Mouse (Mus musculus) heart, postnatal 10 days (tissue): ENCODE results near the gene Aldh1a3. TPM values are rescaled to one million over a fixed set of nuclear protein-coding genes. Genes with fewer than 3 reads are reported as not detected.

ENCODE experiments used
- DNase-seq, 2 experiments: peaks; one replicate each; pipeline ENCODE4 v3.0.0; 2021
- intact Hi-C: fragments of 180-260 bp; cut with DNase I; formaldehyde crosslinking; loops from one replicate; pipeline ENCODE4 v1.15.1; 2025
- total RNA-seq, 2 experiments: library from RNA; stranded (reverse); gene quantifications; 2 replicates each; pipeline ENCODE4 v1.2.3; 2021

Gene Aldh1a3
- total RNA-seq, 2 experiments from 2014 or later: 2.1 to 3.1 TPM

DNA sequence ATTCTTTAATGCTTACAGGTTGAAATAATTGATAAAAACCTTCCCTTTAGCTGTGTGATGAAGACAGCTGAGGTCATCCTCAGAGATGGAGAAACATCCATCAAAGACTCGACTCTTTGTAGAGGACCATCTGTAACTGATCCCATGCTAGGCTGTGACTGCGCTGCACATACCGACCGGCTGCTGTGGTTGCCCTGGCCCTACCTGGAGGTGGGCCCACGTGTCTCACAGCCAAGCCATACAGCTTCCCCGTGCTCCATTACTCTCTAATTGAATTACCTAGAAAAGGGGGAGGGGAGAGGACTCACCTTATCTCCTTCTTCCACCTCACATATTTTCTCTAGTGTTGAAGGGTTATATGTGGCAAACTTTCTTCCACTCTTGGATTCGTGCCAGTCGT is 5.4 kb downstream of the Aldh1a3 start:
- intact Hi-C loops: no loop called here
- DNase-seq: no peak

- no peak for DNase-seq
- intact Hi-C loops: no loop called here
Measured at GRCm38 (mm10) chr7:66418981-66419380, 8.3 kb downstream of the Aldh1a3 start.

DNA sequence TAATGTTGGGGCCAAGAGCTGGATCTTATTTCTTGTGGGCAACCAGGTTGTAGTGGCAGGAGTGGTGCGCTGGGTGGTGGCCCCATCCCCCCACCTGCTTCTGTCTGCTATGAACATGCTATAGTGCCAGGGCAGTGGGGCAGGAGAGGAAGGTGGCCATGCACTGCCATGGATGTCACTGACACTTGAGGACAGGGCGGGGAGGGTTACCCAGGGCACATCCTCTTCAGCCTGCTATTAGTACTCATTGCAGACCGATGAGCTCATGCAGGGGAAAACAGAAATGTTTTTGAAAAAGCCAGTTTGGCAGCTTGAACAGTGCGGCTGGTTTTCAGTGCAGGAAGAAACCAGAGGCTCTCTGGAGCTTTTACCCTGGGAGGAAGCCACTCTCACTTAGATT is 10.5 kb downstream of the Aldh1a3 start:
- intact Hi-C loops: no loop called here
- DNase-seq: no peak

DNA sequence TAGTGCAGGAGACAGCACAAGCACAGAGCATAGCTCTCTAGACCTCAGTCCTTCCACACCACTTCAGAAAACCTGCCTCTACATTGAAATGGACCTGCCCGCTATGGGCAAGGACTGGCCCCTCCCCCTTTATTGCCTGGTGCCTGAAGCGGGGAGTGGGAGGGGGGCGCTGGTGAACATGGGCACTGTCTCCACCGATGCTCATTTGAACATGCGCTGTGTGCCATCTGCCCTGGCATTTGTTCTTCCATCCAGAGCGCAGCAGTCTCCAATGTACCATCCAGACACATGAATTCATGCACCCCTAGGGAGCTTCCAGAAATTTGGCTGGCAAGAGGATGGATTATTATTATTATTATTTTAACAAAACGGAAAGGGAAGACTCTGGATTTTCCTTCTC is 14.2 kb downstream of the Aldh1a3 start:
- intact Hi-C loops: no loop called here
- no peak for DNase-seq

DNA sequence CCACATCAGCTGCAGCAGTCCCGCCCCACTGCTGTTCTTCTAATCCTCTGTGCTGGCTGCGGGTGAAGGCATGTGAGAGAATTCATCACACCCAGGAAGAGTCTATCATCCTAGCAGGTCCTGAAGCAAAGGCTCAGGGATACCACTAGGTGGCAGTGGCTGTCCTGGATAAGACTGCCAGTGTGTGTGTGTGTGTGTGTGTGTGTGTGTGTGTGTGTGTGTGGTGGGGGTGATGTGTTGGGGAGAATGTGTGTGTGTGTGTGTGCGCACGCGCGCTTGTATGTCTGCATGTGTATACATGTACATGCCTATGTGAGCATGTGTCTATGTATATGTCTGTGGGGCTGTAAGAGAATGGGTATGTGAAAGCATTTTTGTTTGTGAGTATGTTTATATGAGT is 17.9 kb downstream of the Aldh1a3 start:
- DNase-seq: peak; percentile 40 to 69
- intact Hi-C loops: loop anchor here (1.0 kb wide), 1 partner anchor 252 kb away; no protein-coding TSS in a partner anchor

GRCm38 (mm10) chr7:66406971-66407370 is 20.3 kb downstream of the Aldh1a3 start:
- DNase-seq: no peak
- intact Hi-C loops: no loop called here

DNA sequence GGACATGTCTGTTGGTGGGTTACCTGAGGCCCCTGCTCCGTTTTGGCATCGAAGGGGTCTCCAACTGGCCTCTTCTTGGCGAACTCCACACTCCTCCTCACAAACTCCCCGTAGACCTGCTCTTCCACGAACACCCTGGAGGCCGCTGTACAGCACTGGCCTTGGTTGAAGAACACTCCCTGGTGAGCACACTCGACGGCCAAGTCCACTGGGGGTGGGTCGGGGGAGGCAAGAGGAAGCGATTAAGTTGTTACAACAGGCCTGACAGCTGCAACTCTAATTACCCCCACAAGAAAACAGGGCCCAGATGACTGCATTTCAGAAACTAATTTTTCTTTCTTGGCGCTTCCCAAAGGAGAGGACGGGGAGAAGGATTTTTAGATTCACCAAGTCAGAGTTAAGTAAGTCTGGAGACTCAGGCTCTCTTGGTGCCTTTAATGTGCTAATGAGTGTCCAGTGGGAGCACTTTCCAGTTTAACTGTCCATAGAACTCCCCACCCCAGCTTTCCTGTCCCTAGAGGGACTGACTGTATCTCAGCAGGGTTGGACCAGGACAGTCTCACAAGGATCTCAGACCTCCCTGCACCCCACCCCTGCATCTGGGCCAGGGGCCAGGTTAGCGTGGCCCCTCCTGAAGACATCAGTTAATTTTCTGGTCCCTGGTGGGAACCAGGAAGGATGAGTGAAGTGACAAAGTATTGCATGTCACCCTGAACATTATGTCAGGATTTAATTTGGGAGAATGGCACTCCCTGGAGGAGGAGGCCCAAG is 21.2 kb downstream of the Aldh1a3 start:
- intact Hi-C loops: no loop called here
- DNase-seq: peak; percentile 43 to 58

GRCm38 (mm10) chr7:66405541-66405940 is 21.8 kb downstream of the Aldh1a3 start:
- intact Hi-C loops: no loop called here
- no peak for DNase-seq

GRCm38 (mm10) chr7:66404802-66405201 is 22.5 kb downstream of the Aldh1a3 start:
- no peak for DNase-seq
- intact Hi-C loops: no loop called here

- intact Hi-C loops: no loop called here
- no peak for DNase-seq
Measured at GRCm38 (mm10) chr7:66404141-66404540, 23.2 kb downstream of the Aldh1a3 start.

DNA sequence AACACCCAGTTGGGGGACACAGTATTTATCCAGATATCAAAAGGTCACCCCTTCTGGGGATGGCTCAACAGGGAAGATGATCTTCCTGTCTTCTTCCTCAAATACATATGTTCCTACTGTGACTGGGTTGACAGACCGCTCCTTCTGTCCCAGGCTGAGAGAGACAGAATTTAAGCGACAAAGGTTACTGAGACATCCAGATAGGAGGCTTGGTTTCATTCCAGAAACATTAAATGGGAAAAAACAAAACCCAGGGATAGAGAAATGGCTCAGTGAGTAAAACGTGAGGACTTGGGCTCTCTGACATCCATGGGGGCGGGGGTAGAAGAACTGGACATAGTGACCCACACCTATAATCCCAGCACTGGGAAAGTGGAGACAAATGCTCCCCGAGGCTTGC is 24.4 kb downstream of the Aldh1a3 start:
- intact Hi-C loops: no loop called here
- no peak for DNase-seq

- DNase-seq: no peak
- intact Hi-C loops: no loop called here
Measured at GRCm38 (mm10) chr7:66401605-66402004, 25.7 kb downstream of the Aldh1a3 start.

GRCm38 (mm10) chr7:66397288-66397687 is 30.0 kb downstream of the Aldh1a3 start:
- DNase-seq: no peak
- intact Hi-C loops: no loop called here

DNA sequence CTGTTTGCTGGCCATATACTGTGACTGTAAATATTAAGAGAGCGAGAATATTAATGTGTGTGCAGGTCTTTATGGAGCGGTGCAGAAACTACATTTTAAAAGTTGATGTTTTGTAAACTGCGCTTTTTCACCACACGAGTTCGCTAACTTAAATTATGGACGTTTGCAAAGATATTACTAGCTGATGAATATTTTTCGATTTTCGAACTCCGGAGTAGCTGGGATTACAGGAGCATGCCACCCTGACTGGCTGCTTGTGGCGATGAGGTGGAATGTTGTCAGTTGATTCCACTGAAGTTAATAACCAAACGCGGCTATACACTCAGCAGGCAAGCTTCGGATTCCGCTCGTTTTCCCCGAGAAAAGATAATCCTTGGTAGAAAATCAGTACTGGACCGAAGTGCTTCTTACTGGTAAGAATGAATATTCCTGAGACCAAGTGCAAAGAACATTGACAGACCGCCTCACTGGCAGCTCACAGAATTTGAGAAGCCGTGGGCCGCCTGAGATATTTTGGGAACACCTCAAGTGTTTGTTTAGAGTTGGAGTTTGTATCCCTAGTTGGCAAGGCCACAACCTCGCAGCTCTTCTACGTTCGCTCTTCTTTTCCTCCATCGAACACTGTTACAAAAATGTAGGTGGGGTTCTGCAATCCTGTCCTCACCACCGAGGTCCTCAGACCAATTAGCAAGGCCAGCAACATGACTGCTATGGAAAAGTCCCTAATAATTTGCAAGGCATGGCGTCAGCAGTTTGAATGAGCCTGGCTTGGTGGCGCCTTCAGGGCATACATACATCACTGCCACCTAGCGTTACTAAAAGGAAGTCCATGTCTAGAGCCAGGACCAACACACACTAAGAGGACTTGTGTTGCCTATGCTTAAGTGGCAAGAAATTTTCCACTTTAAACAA is 38.4 kb downstream of the Aldh1a3 start:
- DNase-seq: peak; percentile 82 to 88
- intact Hi-C loops: loop anchor here (1.0 to 5.0 kb wide), 3 partner anchors 47 to 290 kb away; no protein-coding TSS in a partner anchor

- intact Hi-C loops: loop anchor here (2.0 to 5.0 kb wide), 2 partner anchors 46 to 289 kb away; no protein-coding TSS in a partner anchor
- peak; percentile 70 to 71 for DNase-seq
Measured at GRCm38 (mm10) chr7:66387813-66388521, 39.4 kb downstream of the Aldh1a3 start, which contains the start of gene Lrrk1. Gene Lrrk1, minus strand, starts transcription at chr7:66388350.

- intact Hi-C loops: loop anchor here (5.0 kb wide), 1 partner anchor 45 kb away; no protein-coding TSS in a partner anchor
- DNase-seq: peak; percentile 29 to 53
Measured at GRCm38 (mm10) chr7:66387419-66387812, 39.9 kb downstream of the Aldh1a3 start.

DNA sequence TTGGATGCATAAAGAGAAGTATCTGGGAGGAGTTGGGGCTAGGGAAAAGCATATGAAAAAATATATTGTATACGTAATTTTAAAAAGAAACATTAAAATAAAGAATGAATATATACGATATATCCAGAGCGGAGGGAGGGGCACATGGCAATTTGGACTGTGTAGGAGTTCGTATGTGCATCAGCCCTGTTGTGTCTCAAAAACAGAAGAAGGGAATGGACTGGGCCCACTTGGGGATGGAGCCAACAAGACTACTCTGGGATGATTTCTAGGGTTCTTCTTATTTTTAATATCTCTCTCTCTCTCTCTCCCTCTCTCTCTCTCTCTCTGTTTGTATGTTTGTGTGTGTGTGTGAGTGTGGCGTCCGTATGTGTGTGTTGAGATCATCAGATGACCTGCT is 40.9 kb downstream of the Aldh1a3 start:
- intact Hi-C loops: loop anchor here (5.0 kb wide), 1 partner anchor 44 kb away; no protein-coding TSS in a partner anchor
- DNase-seq: no peak

DNA sequence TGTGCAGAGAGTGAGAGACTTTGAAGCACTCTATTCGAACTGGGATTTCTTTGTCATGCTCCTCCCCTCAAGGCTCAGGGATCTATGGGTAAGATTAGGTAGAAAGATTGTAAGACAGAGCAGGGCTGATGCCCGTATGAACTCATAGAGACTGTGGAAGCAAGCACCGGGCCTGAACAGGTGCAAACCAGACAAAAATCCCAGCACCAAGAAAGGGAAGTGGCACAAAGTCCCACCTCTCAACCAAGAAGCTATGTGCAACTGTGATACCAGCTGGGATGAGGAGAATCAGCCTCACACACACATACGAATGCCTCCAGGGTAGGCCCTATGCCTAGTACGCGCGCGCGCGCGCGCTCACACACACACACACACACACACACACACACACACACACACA is 41.5 kb downstream of the Aldh1a3 start:
- DNase-seq: no peak
- intact Hi-C loops: loop anchor here (5.0 kb wide), 1 partner anchor 44 kb away; no protein-coding TSS in a partner anchor

GRCm38 (mm10) chr7:66384891-66385290 is 42.4 kb downstream of the Aldh1a3 start:
- DNase-seq: no peak
- intact Hi-C loops: loop anchor here (5.0 kb wide), 1 partner anchor 43 kb away; no protein-coding TSS in a partner anchor

DNA sequence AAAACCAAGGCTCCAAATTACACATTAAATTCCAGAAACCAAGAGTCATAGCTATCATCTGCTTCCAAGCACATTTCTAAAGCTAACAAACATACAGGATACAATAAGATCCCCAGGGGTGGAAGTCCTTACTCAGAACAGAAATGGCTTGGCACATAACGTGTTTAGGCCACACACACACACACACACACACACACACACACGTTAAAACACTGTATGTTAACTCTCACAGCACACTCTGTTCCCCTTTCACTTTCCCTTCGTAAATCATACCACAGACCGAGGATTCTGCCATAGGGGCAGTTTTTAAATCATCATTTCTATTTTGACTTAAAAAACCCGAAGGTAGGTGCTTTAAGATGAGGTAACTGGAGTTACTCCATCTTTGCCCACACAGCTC is 43.1 kb downstream of the Aldh1a3 start:
- intact Hi-C loops: no loop called here
- peak; percentile 33 to 38 for DNase-seq

- intact Hi-C loops: no loop called here
- no peak for DNase-seq
Measured at GRCm38 (mm10) chr7:66376560-66376959, 50.8 kb downstream of the Aldh1a3 start.
